Mouse (Mus musculus): ENCODE results near the gene Zbtb16.

DNA sequence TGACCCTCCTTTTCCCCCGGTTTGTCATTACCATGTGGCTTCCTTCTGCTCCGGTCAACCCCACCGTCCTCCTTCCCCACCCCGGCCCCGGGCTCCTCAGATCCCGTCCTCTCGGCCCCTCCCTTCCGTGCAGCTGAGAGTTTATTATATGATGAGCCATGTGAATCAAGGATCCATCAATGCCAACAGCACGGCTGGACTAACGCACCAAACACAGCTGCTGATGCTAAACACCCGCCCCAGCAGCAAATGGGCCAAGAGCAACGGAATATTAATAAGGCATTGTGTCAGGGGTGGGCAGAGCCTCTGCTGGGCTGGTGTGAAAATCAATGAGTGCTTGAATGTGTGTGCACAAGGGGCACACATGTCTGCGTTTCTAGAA lies 173.0 kb downstream of the Zbtb16 start:
- TF ChIP-seq MAFK (IDR thresholded peaks at IDR 0.05; ENCODE audit: insufficient read depth, low read depth, low read length) (no peak), CHD2 (IDR thresholded peaks at IDR 0.05; ENCODE audit: low read depth, low read length) (no peak), ZC3H11A (IDR thresholded peaks at IDR 0.05; ENCODE audit: borderline replicate concordance, low read depth, low read length) (no peak), HCFC1 (IDR thresholded peaks at IDR 0.05; ENCODE audit: borderline replicate concordance, insufficient read depth, low read length) (no peak)
